Mouse (Mus musculus) embryo, embryonic 10.5 days (tissue): ENCODE results near the gene Gm37240.

Source experiments
- DNase-seq: peaks from one replicate; pipeline ENCODE4 v3.0.0-alpha.2; 2015; ENCODE audit warnings: low spot score

Gene Gm37240

GRCm38 (mm10) chr3:85128546-85128945, 758.8 kb downstream of the Gm37240 start:
- no peak for DNase-seq

GRCm38 (mm10) chr3:85126970-85127369, 760.3 kb downstream of the Gm37240 start:
- no peak for DNase-seq

GRCm38 (mm10) chr3:85125471-85125870, 761.8 kb downstream of the Gm37240 start:
- no peak for DNase-seq

GRCm38 (mm10) chr3:85124924-85125323, 762.4 kb downstream of the Gm37240 start:
- no peak for DNase-seq

- DNase-seq, result no peak
Observed at GRCm38 (mm10) chr3:85124410-85124809, 762.9 kb downstream of the Gm37240 start.

GRCm38 (mm10) chr3:85117702-85118101, 769.6 kb downstream of the Gm37240 start:
- DNase-seq, result no peak

- DNase-seq, result no peak
Observed at GRCm38 (mm10) chr3:85117014-85117413, 770.3 kb downstream of the Gm37240 start.

GRCm38 (mm10) chr3:85115959-85116543, 771.3 kb downstream of the Gm37240 start:
- DNase-seq, result no peak

- no peak for DNase-seq
Observed at GRCm38 (mm10) chr3:85113565-85113964, 773.8 kb downstream of the Gm37240 start.

GRCm38 (mm10) chr3:85110762-85111161, 776.6 kb downstream of the Gm37240 start:
- DNase-seq, result no peak

- DNase-seq, result no peak
Observed at GRCm38 (mm10) chr3:85109221-85109620, 778.1 kb downstream of the Gm37240 start.

- DNase-seq, result no peak
Observed at GRCm38 (mm10) chr3:85108396-85108795, 778.9 kb downstream of the Gm37240 start.

- no peak for DNase-seq
Observed at GRCm38 (mm10) chr3:85106956-85107355, 780.4 kb downstream of the Gm37240 start.

GRCm38 (mm10) chr3:85104301-85104700, 783.0 kb downstream of the Gm37240 start:
- DNase-seq, result no peak

GRCm38 (mm10) chr3:85080882-85081558, 806.3 kb downstream of the Gm37240 start:
- no peak for DNase-seq

- DNase-seq, result peak; percentile 15
Observed at GRCm38 (mm10) chr3:85064113-85064512, 823.2 kb downstream of the Gm37240 start.

- no peak for DNase-seq
Observed at GRCm38 (mm10) chr3:85060153-85060552, 827.2 kb downstream of the Gm37240 start.

- DNase-seq, result no peak
Observed at GRCm38 (mm10) chr3:85057245-85057644, 830.1 kb downstream of the Gm37240 start.

- no peak for DNase-seq
Observed at GRCm38 (mm10) chr3:85053526-85053925, 833.8 kb downstream of the Gm37240 start.

- no peak for DNase-seq
Observed at GRCm38 (mm10) chr3:85052196-85052595, 835.1 kb downstream of the Gm37240 start.

- no peak for DNase-seq
Observed at GRCm38 (mm10) chr3:85048569-85048968, 838.7 kb downstream of the Gm37240 start.

GRCm38 (mm10) chr3:85043679-85044218, 843.6 kb downstream of the Gm37240 start:
- DNase-seq, result no peak

- DNase-seq, result no peak
Observed at GRCm38 (mm10) chr3:85042126-85042525, 845.2 kb downstream of the Gm37240 start.

- no peak for DNase-seq
Observed at GRCm38 (mm10) chr3:85029141-85029540, 858.2 kb downstream of the Gm37240 start.
